Mouse (Mus musculus): ENCODE measurements around the gene Rnf225. TPM values are rescaled to one million over a fixed set of nuclear protein-coding genes. Genes with fewer than 3 reads are reported as not detected.

The Rnf225 gene
- polyA plus RNA-seq, 1 experiment from 2014 or later = 0.08 TPM

Other genes with a start within 250 kb of the Rnf225 start
- gene Vmn2r55, start 242.4 kb upstream of the Rnf225 start, polyA plus RNA-seq (2015; fragmentation: Nextera tagmentation; extraction: Ambion mirVana) = not detected in 2 replicates
- not detected in 2 replicates for gene Vmn2r56, start 192.4 kb upstream of the Rnf225 start, polyA plus RNA-seq (2015; fragmentation: Nextera tagmentation; extraction: Ambion mirVana)
- 0.24 and 0.44 TPM in 2 replicates for gene Zscan18, start 123.8 kb upstream of the Rnf225 start, polyA plus RNA-seq (2015; fragmentation: Nextera tagmentation; extraction: Ambion mirVana)
- 1.6 and 1.9 TPM in 2 replicates for gene Zfp329, start 108.6 kb upstream of the Rnf225 start, polyA plus RNA-seq (2015; fragmentation: Nextera tagmentation; extraction: Ambion mirVana)
- 10.8 and 12.3 TPM in 2 replicates for gene Zfp110, start 92.7 kb upstream of the Rnf225 start, polyA plus RNA-seq (2015; fragmentation: Nextera tagmentation; extraction: Ambion mirVana)
- 0.47 and 0.62 TPM in 2 replicates for gene Zfp128, start 46.2 kb upstream of the Rnf225 start, polyA plus RNA-seq (2015; fragmentation: Nextera tagmentation; extraction: Ambion mirVana)
- 3.4 and 3.9 TPM in 2 replicates for gene Zscan22, start 29.6 kb upstream of the Rnf225 start, polyA plus RNA-seq (2015; fragmentation: Nextera tagmentation; extraction: Ambion mirVana)
- gene Rps5, start 5.1 kb upstream of the Rnf225 start, polyA plus RNA-seq (2015; fragmentation: Nextera tagmentation; extraction: Ambion mirVana) = 541 and 547 TPM in 2 replicates
- 2.5 and 2.7 TPM in 2 replicates for gene Zfp324, start 38.4 kb downstream of the Rnf225 start, polyA plus RNA-seq (2015; fragmentation: Nextera tagmentation; extraction: Ambion mirVana)
- 2.2 and 2.6 TPM in 2 replicates for gene Zfp446, start 50.4 kb downstream of the Rnf225 start, polyA plus RNA-seq (2015; fragmentation: Nextera tagmentation; extraction: Ambion mirVana)
- 17.2 and 22.1 TPM in 2 replicates for gene Slc27a5, start 70.8 kb downstream of the Rnf225 start, polyA plus RNA-seq (2015; fragmentation: Nextera tagmentation; extraction: Ambion mirVana)
- gene Trim28, start 71.7 kb downstream of the Rnf225 start, polyA plus RNA-seq (2015; fragmentation: Nextera tagmentation; extraction: Ambion mirVana) = 75.3 and 89.4 TPM in 2 replicates
- gene Zbtb45, start 82.6 kb downstream of the Rnf225 start, polyA plus RNA-seq (2015; fragmentation: Nextera tagmentation; extraction: Ambion mirVana) = 11.8 and 13.3 TPM in 2 replicates
- 118 and 120 TPM in 2 replicates for gene Chmp2a, start 107.4 kb downstream of the Rnf225 start, polyA plus RNA-seq (2015; fragmentation: Nextera tagmentation; extraction: Ambion mirVana)
- 64.5 and 72.3 TPM in 2 replicates for gene Ube2m, start 110.9 kb downstream of the Rnf225 start, polyA plus RNA-seq (2015; fragmentation: Nextera tagmentation; extraction: Ambion mirVana)
- gene Mzf1, start 127.3 kb downstream of the Rnf225 start, polyA plus RNA-seq (2015; fragmentation: Nextera tagmentation; extraction: Ambion mirVana) = 0.37 and 0.44 TPM in 2 replicates
- not detected in 2 replicates for gene Vmn1r85, start 167.8 kb downstream of the Rnf225 start, polyA plus RNA-seq (2015; fragmentation: Nextera tagmentation; extraction: Ambion mirVana)
- not detected in 2 replicates for gene Vmn1r86, start 192.5 kb downstream of the Rnf225 start, polyA plus RNA-seq (2015; fragmentation: Nextera tagmentation; extraction: Ambion mirVana)
- gene Vmn1r87, start 212.7 kb downstream of the Rnf225 start, polyA plus RNA-seq (2015; fragmentation: Nextera tagmentation; extraction: Ambion mirVana) = not detected in 2 replicates
- not detected in 2 replicates for gene Vmn1r88, start 232.2 kb downstream of the Rnf225 start, polyA plus RNA-seq (2015; fragmentation: Nextera tagmentation; extraction: Ambion mirVana)

All from liver, embryonic 15.5 days (tissue).